Mouse (Mus musculus) naive thymus-derived CD4-positive, alpha-beta T cell, adult 5 months (primary cell): ENCODE data around the gene Hbb-bh1. TPM values are rescaled to one million over a fixed set of nuclear protein-coding genes. Genes with fewer than 3 reads are reported as not detected.

Source experiments
- polyA plus RNA-seq: library from polyadenylated mRNA; unstranded; fragments of 100-300 nt; shearing (Covaris generic); gene quantifications from one replicate; pipeline ENCODE4 v1.2.1, GENCODE M21; 2017

Hbb-bh1 gene
- not detected for polyA plus RNA-seq

DNA sequence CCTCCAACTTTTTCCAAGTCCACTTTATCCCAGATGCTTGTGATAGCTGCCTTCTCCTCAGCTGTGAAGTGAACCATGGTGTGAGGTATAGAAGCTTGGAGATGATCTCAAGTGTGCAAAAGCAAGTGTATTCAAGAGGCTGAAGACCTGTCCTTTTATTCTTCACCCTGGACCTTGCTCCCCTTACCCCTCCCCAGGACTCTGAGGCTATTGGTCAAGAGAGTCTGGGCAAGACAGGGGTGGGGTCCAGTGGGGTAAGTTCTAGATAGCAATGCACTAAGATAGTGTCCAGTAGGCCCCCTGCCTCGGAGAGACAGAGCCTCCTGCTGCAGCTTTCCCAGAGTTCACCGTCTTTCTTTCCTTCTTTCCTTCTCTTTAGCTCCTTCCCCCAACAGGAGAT, at the start of gene Hbb-bh1:
Gene Hbb-bh1, minus strand, starts transcription at position 131 of the 400 bp plus-strand sequence.

DNA sequence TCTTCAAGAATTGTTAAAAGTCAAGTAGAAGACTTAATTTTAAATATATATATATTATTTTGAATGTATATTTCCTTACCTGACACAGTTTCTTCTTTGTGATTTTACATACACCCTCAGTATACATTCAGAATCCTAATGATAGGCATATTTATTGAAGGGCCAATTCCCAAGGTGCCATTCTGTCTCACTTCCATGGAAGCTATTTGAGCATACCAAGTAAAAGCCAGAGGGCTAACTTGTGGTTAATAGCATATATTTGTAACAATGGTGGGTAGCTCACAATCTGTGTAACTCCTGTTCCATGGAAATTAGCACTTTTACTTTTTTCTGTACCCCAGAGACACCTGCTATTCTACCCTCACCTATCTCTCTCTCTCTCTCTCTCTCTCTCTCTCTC, 43.2 kb upstream of the Hbb-bh1 start, which contains the start of gene Olfr66:
Gene Olfr66, minus strand, starts transcription at position 101 of the 400 bp plus-strand sequence.

DNA sequence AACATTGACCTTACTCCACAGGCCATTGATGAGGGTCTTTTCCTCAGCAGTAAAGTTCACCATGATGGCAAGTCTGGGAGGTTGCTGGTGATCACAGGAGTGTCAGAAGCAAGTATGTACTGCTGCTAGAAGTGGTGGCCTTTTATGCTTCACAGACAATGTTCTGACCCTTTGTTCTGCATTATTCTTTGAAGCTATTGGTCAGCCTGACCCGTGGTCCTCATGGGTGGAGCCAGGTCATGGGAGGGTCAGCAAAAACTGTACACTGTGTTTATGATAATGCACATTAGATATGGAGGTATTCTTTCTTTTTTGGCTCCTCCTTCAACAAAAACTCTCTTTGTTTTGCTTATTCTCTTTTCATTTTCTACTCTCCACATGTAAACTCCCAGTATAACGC, 10.1 kb upstream of the Hbb-bh1 start, which contains the start of gene Hbb-y:
Gene Hbb-y, minus strand, starts transcription at position 127 of the 400 bp plus-strand sequence.

DNA sequence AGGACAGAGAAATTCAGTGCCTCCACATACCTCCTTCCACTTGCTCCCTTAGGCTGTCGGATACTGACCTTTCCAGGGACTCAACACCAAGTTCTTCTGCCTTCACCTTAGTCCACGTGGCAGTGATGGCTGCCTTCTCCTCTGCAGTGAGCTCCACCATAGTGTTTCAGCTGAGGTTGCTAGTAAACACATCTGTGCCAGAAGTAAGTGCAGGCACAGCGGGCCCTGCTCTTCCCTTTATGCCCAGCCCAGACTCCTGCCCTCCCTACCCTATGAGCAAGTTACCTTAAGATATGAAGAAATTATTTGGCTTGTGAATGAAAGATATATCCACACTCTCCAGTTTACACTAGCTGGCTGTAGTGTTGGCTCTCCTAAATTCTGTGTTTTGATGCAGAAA, 2.7 kb downstream of the Hbb-bh1 start, which contains the start of gene Hbb-bh2:
Gene Hbb-bh2, minus strand, starts transcription at position 253 of the 400 bp plus-strand sequence.

DNA sequence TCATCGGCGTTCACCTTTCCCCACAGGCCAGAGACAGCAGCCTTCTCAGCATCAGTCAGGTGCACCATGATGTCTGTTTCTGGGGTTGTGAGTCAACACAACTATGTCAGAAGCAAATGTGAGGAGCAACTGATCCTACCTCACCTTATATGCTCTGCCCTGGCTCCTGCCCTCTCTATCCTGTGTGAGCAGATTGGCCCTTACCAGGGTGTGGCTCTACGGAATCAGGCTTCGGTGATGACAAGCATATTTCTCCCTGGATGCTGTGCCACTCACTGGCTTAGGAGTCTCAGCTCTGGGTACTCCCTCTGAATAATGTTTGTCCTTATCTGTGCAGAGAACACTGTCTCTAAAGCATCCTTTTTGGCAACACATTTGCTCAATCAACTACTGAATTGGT, 15.2 kb downstream of the Hbb-bh1 start, which contains the start of gene Hbb-bs:
Gene Hbb-bs, minus strand, starts transcription at position 289 of the 400 bp plus-strand sequence.

DNA sequence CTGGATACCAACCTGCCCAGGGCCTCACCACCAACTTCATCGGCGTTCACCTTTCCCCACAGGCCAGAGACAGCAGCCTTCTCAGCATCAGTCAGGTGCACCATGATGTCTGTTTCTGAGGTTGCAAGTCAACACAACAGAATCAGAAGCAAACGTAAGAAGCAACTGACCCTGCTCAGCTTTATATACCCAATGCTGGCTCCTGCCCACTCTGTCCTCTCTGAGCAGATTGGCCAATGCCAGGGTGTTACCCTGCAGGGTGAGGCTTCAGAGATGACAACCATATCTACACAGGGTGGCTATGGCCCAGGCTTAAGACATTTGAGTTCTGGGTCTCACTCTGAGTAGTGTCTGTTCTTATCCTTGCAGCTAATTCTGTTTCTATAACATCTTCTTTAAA, 29.2 kb downstream of the Hbb-bh1 start, which contains the start of gene Hbb-bt:
Gene Hbb-bt, minus strand, starts transcription at position 231 of the 400 bp plus-strand sequence.

DNA sequence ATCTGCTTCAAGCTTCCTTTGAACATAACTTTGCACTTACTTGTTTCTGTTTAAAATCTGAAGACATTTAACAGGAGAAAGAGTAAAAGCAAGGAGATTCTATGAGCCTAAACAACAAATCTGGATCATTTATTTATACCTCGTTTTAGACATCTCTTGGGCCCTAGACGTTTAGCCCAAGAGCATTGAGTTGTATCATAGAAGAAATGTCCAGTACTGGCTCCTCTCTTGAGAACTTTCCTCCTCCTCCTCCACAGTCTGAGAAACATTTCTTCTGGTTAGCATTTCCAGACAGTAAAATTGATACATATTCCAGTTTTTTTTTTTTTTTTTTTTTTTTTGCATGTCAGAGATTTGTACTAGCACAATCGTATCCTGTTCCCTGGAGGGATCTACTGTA, 51.2 kb downstream of the Hbb-bh1 start, which contains the start of gene Olfr67:
Gene Olfr67, minus strand, starts transcription at position 101 of the 400 bp plus-strand sequence.

Other genes starting within 250 kb of the Hbb-bh1 start
- not detected for gene Olfr619, start 242.6 kb downstream of the Hbb-bh1 start, polyA plus RNA-seq
- 0.25 TPM for gene Olfr620, start 230.6 kb downstream of the Hbb-bh1 start, polyA plus RNA-seq
- gene Olfr622, start 200.5 kb downstream of the Hbb-bh1 start, polyA plus RNA-seq, result not detected
- not detected for gene Olfr623, start 179.5 kb downstream of the Hbb-bh1 start, polyA plus RNA-seq
- 0.06 TPM for gene Olfr624, start 172.0 kb downstream of the Hbb-bh1 start, polyA plus RNA-seq
- not detected for gene Olfr625-ps1, start 160.4 kb downstream of the Hbb-bh1 start, polyA plus RNA-seq
- gene Olfr243, start 128.5 kb downstream of the Hbb-bh1 start, polyA plus RNA-seq, result not detected
- gene Olfr628, start 112.8 kb downstream of the Hbb-bh1 start, polyA plus RNA-seq, result not detected
- gene Olfr629, start 98.2 kb downstream of the Hbb-bh1 start, polyA plus RNA-seq, result not detected
- gene Olfr630, start 85.8 kb downstream of the Hbb-bh1 start, polyA plus RNA-seq, result not detected
- gene Olfr69, start 71.6 kb downstream of the Hbb-bh1 start, polyA plus RNA-seq, result not detected
- not detected for gene Olfr68, start 63.5 kb downstream of the Hbb-bh1 start, polyA plus RNA-seq
- gene Olfr67, start 51.3 kb downstream of the Hbb-bh1 start, polyA plus RNA-seq, result not detected
- gene Hbb-bt, start 29.2 kb downstream of the Hbb-bh1 start, polyA plus RNA-seq, result not detected
- gene Hbb-bs, start 15.1 kb downstream of the Hbb-bh1 start, polyA plus RNA-seq, result 1.2 TPM
- not detected for gene Hbb-bh2, start 2.6 kb downstream of the Hbb-bh1 start, polyA plus RNA-seq
- not detected for gene Hbb-y, start 10.1 kb upstream of the Hbb-bh1 start, polyA plus RNA-seq
- not detected for gene Olfr66, start 43.1 kb upstream of the Hbb-bh1 start, polyA plus RNA-seq
- gene Olfr64, start 51.3 kb upstream of the Hbb-bh1 start, polyA plus RNA-seq, result not detected
- gene Olfr65, start 60.3 kb upstream of the Hbb-bh1 start, polyA plus RNA-seq, result not detected
- gene Olfr631, start 85.7 kb upstream of the Hbb-bh1 start, polyA plus RNA-seq, result not detected
- not detected for gene Olfr632, start 91.2 kb upstream of the Hbb-bh1 start, polyA plus RNA-seq
- not detected for gene Olfr633, start 101.3 kb upstream of the Hbb-bh1 start, polyA plus RNA-seq
- gene Olfr635, start 128.0 kb upstream of the Hbb-bh1 start, polyA plus RNA-seq, result 0.04 TPM
- gene Olfr638, start 155.6 kb upstream of the Hbb-bh1 start, polyA plus RNA-seq, result not detected
- 0.05 TPM for gene Olfr639, start 174.1 kb upstream of the Hbb-bh1 start, polyA plus RNA-seq
- gene Olfr640, start 182.4 kb upstream of the Hbb-bh1 start, polyA plus RNA-seq, result not detected
- not detected for gene Olfr641, start 192.3 kb upstream of the Hbb-bh1 start, polyA plus RNA-seq
- not detected for gene Olfr642, start 209.5 kb upstream of the Hbb-bh1 start, polyA plus RNA-seq
- not detected for gene 4930516K23Rik, start 218.3 kb upstream of the Hbb-bh1 start, polyA plus RNA-seq
- gene Olfr644, start 228.7 kb upstream of the Hbb-bh1 start, polyA plus RNA-seq, result not detected
- gene Olfr645, start 242.3 kb upstream of the Hbb-bh1 start, polyA plus RNA-seq, result not detected